Mouse (Mus musculus) kidney, embryonic 16.5 days (tissue): ENCODE measurements around the gene Kitl. TPM values are rescaled to one million over a fixed set of nuclear protein-coding genes. Genes with fewer than 3 reads are reported as not detected.

Experiments used
- ATAC-seq: fragments of 200-750 bp; cut with Nextera tagmentation; 2 replicates; pipeline ENCODE4 v1.8.0; 2017; ENCODE audit warnings: moderate TSS enrichment; ENCODE audit not compliant: low FRiP score, low TSS enrichment
- H3K27ac ChIP-seq: fragments of 300-500 bp; sonication (generic); 2 replicates; pipeline ENCODE4 v1.5.1; 2014; ENCODE audit warnings: low read length
- H3K27me3 ChIP-seq: fragments of 300-500 bp; sonication (generic); 2 replicates; pipeline ENCODE4 v1.6.1; 2014; ENCODE audit warnings: low read length, control low read depth, mixed read lengths; ENCODE audit not compliant: insufficient read depth
- H3K36me3 ChIP-seq: fragments of 300-500 bp; sonication (generic); 2 replicates; pipeline ENCODE4 v1.6.1; 2014; ENCODE audit warnings: low read length, control low read depth, mixed read lengths; ENCODE audit not compliant: insufficient read depth
- H3K4me1 ChIP-seq: fragments of 300-500 bp; sonication (generic); 2 replicates; pipeline ENCODE4 v1.6.1; 2014; ENCODE audit warnings: low read length, control low read depth, mixed read lengths; ENCODE audit not compliant: insufficient read depth
- H3K4me2 ChIP-seq: fragments of 300-500 bp; sonication (generic); replicated peaks from 2 replicates; pipeline ENCODE4 v1.6.1; 2014; ENCODE audit warnings: low read depth, low read length
- H3K4me3 ChIP-seq: fragments of 300-500 bp; sonication (generic); 2 replicates; pipeline ENCODE4 v1.5.1; 2014; ENCODE audit warnings: mild to moderate bottlenecking, low read length
- H3K9ac ChIP-seq: fragments of 300-500 bp; sonication (generic); replicated peaks from 2 replicates; pipeline ENCODE4 v1.6.1; 2014; ENCODE audit warnings: low read length
- H3K9me3 ChIP-seq: fragments of 300-500 bp; sonication (generic); 2 replicates; pipeline ENCODE4 v1.6.1; 2016; ENCODE audit warnings: low read length, control low read depth
- WGBS: fragments of 180-500 bp; shearing (Covaris S2); extraction: QIAGEN DNeasy Blood & Tissue Kit; methylation state at CpG from one replicate; pipeline ENCODE4 v1.1.7; 2014; 5-methylcytosine and 5-hydroxymethylcytosine counted together
- polyA plus RNA-seq: library from polyadenylated mRNA; unstranded; fragments of >200 nt; fragmentation: Nextera tagmentation; extraction: Ambion mirVana; gene quantifications from 2 replicates; pipeline ENCODE4 v1.2.1, GENCODE M21; 2015

The Kitl gene
- polyA plus RNA-seq, 1 experiment from 2014 or later: 19.3 TPM

GRCm38 (mm10) chr10:100022835-100023093, 7.3 kb downstream of the Kitl start:
- H3K27ac ChIP-seq: no peak overlapping the region
- H3K4me1 ChIP-seq: peaks cover 17% of the 10 kb centered on the region; the same call in 1 of the 2 replicates
- H3K4me3 ChIP-seq: no peak overlapping the region
- H3K9me3 ChIP-seq: no peaks in the 10 kb centered on the region
- no peak overlapping the region for H3K9ac ChIP-seq
- no peak for ATAC-seq
- H3K27me3 ChIP-seq: 0 out of 2 replicates have a peak, but pooled peaks cover 2% of the 10 kb centered on the region
- no peaks in the 10 kb centered on the region for H3K36me3 ChIP-seq
- no peak overlapping the region for H3K4me2 ChIP-seq
- WGBS: 75% methylated on average over 1 of the region's 1 CpGs

GRCm38 (mm10) chr10:100025665-100026064, 10.2 kb downstream of the Kitl start:
- no peak overlapping the region for H3K4me3 ChIP-seq
- H3K9ac ChIP-seq: no peak overlapping the region
- no peaks in the 10 kb centered on the region for H3K36me3 ChIP-seq
- no peak overlapping the region for H3K4me2 ChIP-seq
- no peak overlapping the region for H3K27ac ChIP-seq
- no peaks in the 10 kb centered on the region for H3K27me3 ChIP-seq
- H3K4me1 ChIP-seq: peaks cover 5% of the 10 kb centered on the region
- 36% methylated on average over 8 of the region's 8 CpGs for WGBS
- ATAC-seq: peak; percentile 63; the same call in 1 of the 2 replicates
- no peaks in the 10 kb centered on the region for H3K9me3 ChIP-seq

GRCm38 (mm10) chr10:100026778-100027177, 11.3 kb downstream of the Kitl start:
- Histone ChIP-seq H3K27me3 (no peaks in the 10 kb centered on the region), H3K4me3 (no peak overlapping the region), H3K4me2 (no peak overlapping the region), H3K9ac (no peak overlapping the region), H3K4me1 (peaks cover 16% of the 10 kb centered on the region), H3K36me3 (no peaks in the 10 kb centered on the region), H3K9me3 (no peaks in the 10 kb centered on the region), H3K27ac (no peak overlapping the region)
- no peak for ATAC-seq
- 73% methylated on average over 1 of the region's 1 CpGs for WGBS

DNA sequence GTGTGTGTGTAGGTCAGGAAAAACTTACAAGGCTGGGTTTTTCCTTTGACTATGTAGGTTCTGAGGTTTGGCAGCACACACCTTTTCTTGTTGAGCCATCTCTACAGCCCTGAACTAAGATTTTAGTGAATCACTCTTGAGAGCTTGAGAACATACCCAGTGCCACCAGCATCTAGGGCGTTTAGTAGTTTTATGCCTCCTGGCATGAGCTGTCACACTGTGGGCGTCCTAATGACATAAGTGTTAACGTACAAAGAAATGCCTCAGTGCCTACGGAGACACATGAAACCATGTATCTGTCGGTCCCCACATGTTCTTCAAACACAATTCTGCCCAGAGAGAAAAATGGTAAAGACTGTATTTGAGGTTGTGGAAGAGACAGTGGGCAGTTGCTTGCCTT, 15.0 kb downstream of the Kitl start:
- H3K4me2 ChIP-seq: no peak overlapping the region
- H3K27me3 ChIP-seq: no peaks in the 10 kb centered on the region
- no peaks in the 10 kb centered on the region for H3K36me3 ChIP-seq
- no peaks in the 10 kb centered on the region for H3K9me3 ChIP-seq
- 63% methylated on average over 5 of the region's 5 CpGs for WGBS
- H3K9ac ChIP-seq: no peak overlapping the region
- 0 out of 2 replicates have a peak, but pooled peaks have one; percentile 21 for ATAC-seq
- H3K4me1 ChIP-seq: peaks cover 20% of the 10 kb centered on the region
- no peak overlapping the region for H3K4me3 ChIP-seq
- no peak overlapping the region for H3K27ac ChIP-seq

DNA sequence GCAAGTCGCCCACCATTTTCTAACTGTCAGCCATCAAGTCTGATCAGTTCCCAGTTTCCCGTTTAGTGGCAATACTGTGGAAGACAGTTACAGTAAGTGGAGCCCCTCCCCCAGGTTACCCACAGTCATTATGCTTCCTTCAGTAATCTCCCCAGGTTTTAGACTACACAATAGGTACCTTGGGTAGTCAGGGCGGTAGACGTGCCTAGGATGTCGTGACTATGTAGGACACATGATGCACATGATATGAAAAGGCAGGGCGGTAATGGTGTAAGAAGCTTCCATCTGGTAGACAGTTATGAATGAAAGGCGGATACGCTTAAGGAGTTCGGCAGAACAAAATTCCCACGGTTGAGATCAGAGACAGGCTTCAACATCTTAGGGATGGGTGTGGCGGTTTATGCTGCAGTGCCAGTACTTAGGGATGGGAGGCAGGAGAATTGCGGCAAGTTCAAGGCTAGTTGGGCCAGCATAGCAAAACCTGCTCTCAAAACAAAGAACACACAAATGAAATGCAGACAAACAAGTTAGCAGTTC, 15.6 kb downstream of the Kitl start:
- ATAC-seq: peak; percentile 46; the same call in 1 of the 2 replicates
- Histone ChIP-seq H3K9ac (no peak overlapping the region), H3K4me3 (no peak overlapping the region), H3K27me3 (no peaks in the 10 kb centered on the region), H3K27ac (no peak overlapping the region), H3K36me3 (no peaks in the 10 kb centered on the region), H3K4me1 (peaks cover 15% of the 10 kb centered on the region), H3K4me2 (peak overlapping the region; percentile 30), H3K9me3 (no peaks in the 10 kb centered on the region)
- WGBS: 69% methylated on average over 12 of the region's 12 CpGs

GRCm38 (mm10) chr10:100031631-100032030, 16.2 kb downstream of the Kitl start:
- 0 out of 2 replicates have a peak overlapping the region, but pooled peaks have one; percentile 18 for H3K27ac ChIP-seq
- no peak overlapping the region for H3K4me3 ChIP-seq
- H3K27me3 ChIP-seq: no peaks in the 10 kb centered on the region
- H3K9ac ChIP-seq: peak overlapping the region; percentile 55; the same call in 1 of the 2 replicates
- 9% methylated on average over 11 of the region's 11 CpGs for WGBS
- H3K4me1 ChIP-seq: peaks cover 15% of the 10 kb centered on the region
- 0 out of 2 replicates have a peak, but pooled peaks have one; percentile 19 for ATAC-seq
- H3K4me2 ChIP-seq: peak overlapping the region; percentile 30
- H3K9me3 ChIP-seq: no peaks in the 10 kb centered on the region
- H3K36me3 ChIP-seq: no peaks in the 10 kb centered on the region

DNA sequence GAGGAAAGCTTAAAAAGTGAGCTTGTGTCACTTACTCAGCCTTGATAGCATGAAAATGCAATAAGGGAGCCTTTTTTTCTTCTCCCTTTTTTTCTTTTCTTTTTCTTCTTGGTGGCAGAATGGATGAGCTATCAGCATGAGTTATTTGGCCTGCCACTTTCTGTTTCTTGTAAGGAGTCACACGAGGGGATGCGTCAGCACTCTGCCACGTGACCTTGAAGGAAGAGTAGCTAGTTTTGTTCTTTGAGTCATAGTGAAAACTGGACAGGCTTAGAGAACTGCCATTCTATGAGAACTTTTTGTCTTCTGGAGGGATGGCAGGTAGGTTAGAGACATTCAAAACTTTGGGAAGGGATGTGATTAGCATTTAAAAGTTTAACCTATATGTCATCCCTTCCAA, 17.1 kb downstream of the Kitl start:
- no peaks in the 10 kb centered on the region for H3K9me3 ChIP-seq
- ATAC-seq: no peak
- H3K9ac ChIP-seq: no peak overlapping the region
- H3K27me3 ChIP-seq: no peaks in the 10 kb centered on the region
- H3K36me3 ChIP-seq: no peaks in the 10 kb centered on the region
- H3K4me2 ChIP-seq: no peak overlapping the region
- WGBS: 72% methylated on average over 3 of the region's 3 CpGs
- H3K27ac ChIP-seq: no peak overlapping the region
- no peak overlapping the region for H3K4me3 ChIP-seq
- peaks cover 15% of the 10 kb centered on the region for H3K4me1 ChIP-seq

GRCm38 (mm10) chr10:100036021-100036420, 20.6 kb downstream of the Kitl start:
- H3K4me1 ChIP-seq: peaks cover 17% of the 10 kb centered on the region
- no peak overlapping the region for H3K9ac ChIP-seq
- no peak overlapping the region for H3K4me3 ChIP-seq
- 58% methylated on average over 4 of the region's 4 CpGs for WGBS
- no peaks in the 10 kb centered on the region for H3K36me3 ChIP-seq
- H3K27me3 ChIP-seq: no peaks in the 10 kb centered on the region
- H3K9me3 ChIP-seq: no peaks in the 10 kb centered on the region
- no peak for ATAC-seq
- H3K4me2 ChIP-seq: no peak overlapping the region
- no peak overlapping the region for H3K27ac ChIP-seq

- Histone ChIP-seq H3K27me3 (no peaks in the 10 kb centered on the region), H3K9me3 (no peaks in the 10 kb centered on the region), H3K4me1 (peaks cover 9% of the 10 kb centered on the region; the same call in 1 of the 2 replicates), H3K27ac (no peak overlapping the region), H3K4me3 (no peak overlapping the region), H3K4me2 (no peak overlapping the region), H3K36me3 (no peaks in the 10 kb centered on the region), H3K9ac (no peak overlapping the region)
- WGBS: 56% methylated on average over 12 of the region's 12 CpGs
- ATAC-seq: no peak
Observed at GRCm38 (mm10) chr10:100038342-100038898, 23.0 kb downstream of the Kitl start.

GRCm38 (mm10) chr10:100038994-100039393, 23.6 kb downstream of the Kitl start:
- Histone ChIP-seq H3K4me1 (peaks cover 9% of the 10 kb centered on the region; the same call in 1 of the 2 replicates), H3K9ac (no peak overlapping the region), H3K4me3 (no peak overlapping the region), H3K9me3 (no peaks in the 10 kb centered on the region), H3K4me2 (no peak overlapping the region), H3K27me3 (no peaks in the 10 kb centered on the region), H3K27ac (no peak overlapping the region), H3K36me3 (no peaks in the 10 kb centered on the region)
- WGBS: 80% methylated on average over 8 of the region's 8 CpGs
- no peak for ATAC-seq
